Mouse (Mus musculus) testis, adult 2 months (tissue): Measurements from ENCODE around the gene Plin4.

Experiments used
- CTCF ChIP-seq: fragments of 200-500 bp; IDR thresholded peaks from 2 replicates; pipeline ENCODE4 v1.5.1; 2012; ENCODE audit warnings: low read depth, mild to moderate bottlenecking, inconsistent platforms, low read length, moderate library complexity; ENCODE audit not compliant: control insufficient read depth, insufficient read depth, insufficient replicate concordance
- POLR2A ChIP-seq: fragments of 200-500 bp; IDR thresholded peaks from 2 replicates; pipeline ENCODE4 v1.6.1; 2012; ENCODE audit warnings: low read depth, mild to moderate bottlenecking, inconsistent platforms, low read length, moderate library complexity; ENCODE audit not compliant: control insufficient read depth

DNA sequence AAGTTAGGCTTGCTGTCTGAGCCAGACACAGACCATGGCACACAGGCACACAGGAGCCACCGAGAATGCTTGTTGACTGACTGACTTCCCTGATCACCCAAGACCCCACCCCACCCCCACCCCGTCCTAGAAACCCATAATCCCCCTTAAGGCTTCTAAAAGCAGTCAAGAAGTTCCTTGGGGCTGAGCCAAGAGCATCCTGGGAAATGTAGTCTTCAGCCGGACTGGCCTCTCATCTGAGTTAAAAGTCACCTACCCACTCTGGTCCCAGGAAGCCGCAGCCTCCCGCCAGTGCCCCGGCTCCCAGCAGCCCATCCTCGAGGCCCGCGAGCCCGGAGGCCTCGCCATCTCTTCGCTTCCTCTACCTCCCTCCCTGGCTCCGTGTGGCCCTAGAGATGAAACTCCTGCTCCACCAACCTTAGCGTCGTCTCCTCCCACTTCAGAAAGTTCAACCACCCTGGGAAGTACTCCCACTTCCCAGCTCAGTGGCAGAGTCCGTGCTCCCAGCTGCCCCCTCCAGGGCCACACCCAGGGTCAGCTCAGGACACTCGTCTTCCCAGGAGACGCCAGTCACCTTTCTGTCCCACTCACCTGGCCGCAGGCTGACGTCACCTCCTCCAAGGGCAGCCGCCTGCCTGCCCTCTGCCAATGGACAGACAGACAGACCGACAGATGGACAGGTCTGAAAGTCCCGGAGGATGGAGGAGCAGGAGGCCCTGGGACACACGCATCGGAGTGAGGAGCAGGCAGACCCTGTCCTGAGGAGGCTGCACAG, 28.4 kb upstream of the Plin4 start:
- TF ChIP-seq CTCF: no peak
- no peak for TF ChIP-seq POLR2A
